Mouse (Mus musculus) kidney, embryonic 14.5 days (tissue): ENCODE results near the gene Mtmr12. TPM values are rescaled to one million over a fixed set of nuclear protein-coding genes. Genes with fewer than 3 reads are reported as not detected.
"Not testable (repeated sequence)": the region's sequence is repeated elsewhere in the genome, so short reads cannot be mapped to it uniquely, and the experiment has no call there.

Experiments used
- ATAC-seq: fragments of 200-750 bp; cut with Nextera tagmentation; 2 replicates; pipeline ENCODE4 v1.8.0; 2017; ENCODE audit warnings: moderate number of reproducible peaks, mild to moderate bottlenecking, moderate TSS enrichment, moderate library complexity; ENCODE audit not compliant: low FRiP score, low TSS enrichment
- H3K27ac ChIP-seq: fragments of 300-500 bp; sonication (generic); 2 replicates; pipeline ENCODE4 v1.5.1; 2014; ENCODE audit warnings: low read depth, mild to moderate bottlenecking, low read length, moderate library complexity, mixed read lengths
- H3K27me3 ChIP-seq: fragments of 300-500 bp; sonication (generic); 2 replicates; pipeline ENCODE4 v1.6.1; 2014; ENCODE audit warnings: mild to moderate bottlenecking, low read length; ENCODE audit not compliant: control insufficient read depth, insufficient read depth
- H3K36me3 ChIP-seq: fragments of 300-500 bp; sonication (generic); 2 replicates; pipeline ENCODE4 v1.6.1; 2014; ENCODE audit warnings: low read length, mixed read lengths; ENCODE audit not compliant: control insufficient read depth, insufficient read depth
- H3K4me1 ChIP-seq: fragments of 300-500 bp; sonication (generic); 2 replicates; pipeline ENCODE4 v1.6.1; 2014; ENCODE audit warnings: low read length, mixed read lengths; ENCODE audit not compliant: control insufficient read depth, insufficient read depth
- H3K4me2 ChIP-seq: fragments of 300-500 bp; sonication (generic); replicated peaks from 2 replicates; pipeline ENCODE4 v1.6.1; 2014; ENCODE audit warnings: low read depth, mild to moderate bottlenecking, low read length
- H3K4me3 ChIP-seq: fragments of 300-500 bp; sonication (generic); 2 replicates; pipeline ENCODE4 v1.5.1; 2014; ENCODE audit warnings: mild to moderate bottlenecking, low read length
- H3K9ac ChIP-seq: fragments of 300-500 bp; sonication (generic); 2 replicates; pipeline ENCODE4 v1.6.1; 2014; ENCODE audit warnings: low read depth, mild to moderate bottlenecking, low read length, moderate library complexity
- H3K9me3 ChIP-seq: fragments of 300-500 bp; sonication (generic); 2 replicates; pipeline ENCODE4 v1.6.1; 2016; ENCODE audit warnings: low read length; ENCODE audit not compliant: control insufficient read depth
- WGBS: fragments of 180-500 bp; shearing (Covaris S2); extraction: QIAGEN DNeasy Blood & Tissue Kit; methylation state at CpG from one replicate; pipeline ENCODE4 v1.1.7; 2014; 5-methylcytosine and 5-hydroxymethylcytosine counted together
- polyA plus RNA-seq: library from polyadenylated mRNA; unstranded; fragments of >200 nt; fragmentation: Nextera tagmentation; extraction: Ambion mirVana; gene quantifications from 2 replicates; pipeline ENCODE4 v1.2.1, GENCODE M21; 2014

The Mtmr12 gene
- polyA plus RNA-seq, 1 experiment from 2014 or later, result 25.4 TPM

DNA sequence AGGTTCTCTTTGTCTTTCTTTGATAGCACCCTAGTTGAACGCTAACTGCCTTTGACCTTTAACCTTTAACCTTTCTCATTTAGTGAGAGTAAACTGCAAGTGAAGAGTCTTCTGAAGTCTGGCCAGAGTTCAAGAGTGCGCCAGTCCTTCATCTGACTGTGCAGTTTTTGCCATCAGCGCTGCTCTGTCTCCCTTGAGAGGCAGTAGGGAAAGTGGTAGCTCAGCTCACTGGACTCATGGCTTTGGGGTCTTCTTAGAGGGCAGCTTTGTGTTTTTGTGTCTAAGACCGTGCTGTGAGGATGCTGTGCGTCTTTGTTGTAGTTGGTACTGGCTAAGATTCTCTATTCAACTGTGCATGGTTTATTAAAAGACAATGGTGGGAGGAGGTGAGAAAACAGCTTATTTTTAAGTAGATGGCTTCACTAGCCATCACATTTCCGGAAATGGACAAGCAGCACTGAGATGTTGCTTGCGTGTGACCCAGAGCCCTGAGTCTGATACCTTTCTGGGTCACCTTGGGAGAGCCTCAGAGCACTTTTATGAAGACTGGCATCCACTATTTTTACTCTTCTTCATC, 1.9 kb downstream of the Mtmr12 start:
- no peaks in the 10 kb centered on the region for H3K27me3 ChIP-seq
- no peak overlapping the region for H3K9ac ChIP-seq
- H3K9me3 ChIP-seq, result no peaks in the 10 kb centered on the region
- peak overlapping the region; percentile 65; the same call in 1 of the 2 replicates for H3K4me2 ChIP-seq
- H3K27ac ChIP-seq, result no peak overlapping the region
- peaks cover 26% of the 10 kb centered on the region for H3K4me1 ChIP-seq
- H3K36me3 ChIP-seq, result no peaks in the 10 kb centered on the region
- WGBS, result 71% methylated on average over 7 of the region's 7 CpGs
- H3K4me3 ChIP-seq, result peak overlapping the region; percentile 92; the same call in 1 of the 2 replicates
- no peak for ATAC-seq

DNA sequence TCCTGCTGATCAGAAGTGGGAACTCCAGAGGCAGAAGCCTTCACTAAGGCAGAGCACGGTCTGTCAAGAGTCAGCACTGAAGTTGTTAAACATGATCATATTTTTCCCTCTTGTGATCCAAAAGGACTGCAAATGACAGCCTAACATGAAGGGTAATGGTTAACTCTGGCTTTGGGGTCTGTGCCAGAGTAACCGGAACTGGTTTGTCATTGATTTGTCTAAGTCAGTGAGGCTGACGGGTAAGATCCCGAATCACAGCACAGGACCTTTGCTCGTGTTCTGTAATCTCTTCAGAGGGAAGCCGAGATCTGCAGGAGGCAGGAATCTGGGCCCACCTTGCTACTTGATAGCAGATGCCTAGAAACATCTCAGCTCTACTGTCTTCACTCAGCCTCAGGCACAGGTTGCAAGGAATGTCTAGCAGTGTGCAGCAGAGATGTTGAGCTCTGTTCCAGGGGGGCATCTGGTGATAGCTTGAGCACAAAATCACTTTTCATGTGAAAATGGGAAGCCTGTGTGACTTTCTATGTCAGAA, 2.8 kb downstream of the Mtmr12 start:
- no peaks in the 10 kb centered on the region for H3K36me3 ChIP-seq
- no peaks in the 10 kb centered on the region for H3K9me3 ChIP-seq
- no peak overlapping the region for H3K4me3 ChIP-seq
- H3K9ac ChIP-seq, result no peak overlapping the region
- peaks cover 26% of the 10 kb centered on the region for H3K4me1 ChIP-seq
- WGBS, result 58% methylated on average over 6 of the region's 6 CpGs
- no peaks in the 10 kb centered on the region for H3K27me3 ChIP-seq
- H3K27ac ChIP-seq, result no peak overlapping the region; the same call in 1 of the 2 replicates
- ATAC-seq, result no peak
- H3K4me2 ChIP-seq, result no peak overlapping the region

DNA sequence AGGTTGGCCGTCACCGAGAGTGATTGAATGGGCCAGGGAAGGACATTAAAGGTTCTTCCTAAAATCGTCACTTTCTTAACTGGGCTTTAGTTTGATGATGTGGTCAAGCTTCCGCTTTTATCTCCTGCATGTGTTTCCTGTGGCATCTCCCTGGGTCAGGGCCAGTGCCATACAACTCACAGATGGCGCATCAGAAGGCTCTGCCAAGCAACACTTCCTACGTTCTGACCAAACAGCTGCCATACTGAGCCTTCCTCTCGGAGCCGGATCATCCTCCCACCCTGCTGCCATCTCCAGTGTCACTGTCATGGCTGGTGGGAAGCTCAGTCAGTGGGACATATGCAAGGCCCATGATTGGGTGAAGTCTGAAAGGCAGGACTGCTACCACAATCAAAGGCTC, 6.7 kb downstream of the Mtmr12 start:
- H3K27me3 ChIP-seq, result no peaks in the 10 kb centered on the region
- H3K9me3 ChIP-seq, result no peaks in the 10 kb centered on the region
- no peak overlapping the region for H3K27ac ChIP-seq
- H3K4me2 ChIP-seq, result no peak overlapping the region
- no peak for ATAC-seq
- peaks cover 17% of the 10 kb centered on the region for H3K4me1 ChIP-seq
- H3K36me3 ChIP-seq, result no peaks in the 10 kb centered on the region
- no peak overlapping the region for H3K4me3 ChIP-seq
- no peak overlapping the region for H3K9ac ChIP-seq
- WGBS, result 72% methylated on average over 8 of the region's 8 CpGs

DNA sequence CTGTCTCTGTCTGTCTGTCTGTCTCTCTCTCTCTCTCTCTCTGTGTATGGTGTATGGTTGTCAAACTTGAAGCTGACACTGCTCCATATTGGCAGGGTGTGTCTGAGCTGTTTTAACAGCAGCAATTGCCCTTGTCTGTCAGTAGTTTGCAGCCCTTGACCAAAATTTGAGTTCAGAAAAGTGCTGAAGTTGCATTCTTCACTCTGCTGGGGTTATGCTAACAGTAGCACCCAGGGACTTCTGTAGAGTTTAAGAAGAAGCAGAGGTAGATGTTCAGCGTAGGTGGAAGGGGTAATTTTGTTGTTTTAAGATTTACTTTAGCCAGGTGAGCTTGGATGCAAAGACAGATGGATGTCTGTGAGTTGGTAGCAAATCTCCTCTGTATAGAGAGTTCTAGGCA, 7.4 kb downstream of the Mtmr12 start:
- Histone ChIP-seq H3K27me3 (no peaks in the 10 kb centered on the region), H3K4me1 (peaks cover 10% of the 10 kb centered on the region), H3K27ac (no peak overlapping the region), H3K4me2 (no peak overlapping the region), H3K4me3 (no peak overlapping the region), H3K9me3 (no peaks in the 10 kb centered on the region), H3K36me3 (no peaks in the 10 kb centered on the region), H3K9ac (no peak overlapping the region)
- 77% methylated on average over 1 of the region's 1 CpGs for WGBS
- ATAC-seq, result no peak

DNA sequence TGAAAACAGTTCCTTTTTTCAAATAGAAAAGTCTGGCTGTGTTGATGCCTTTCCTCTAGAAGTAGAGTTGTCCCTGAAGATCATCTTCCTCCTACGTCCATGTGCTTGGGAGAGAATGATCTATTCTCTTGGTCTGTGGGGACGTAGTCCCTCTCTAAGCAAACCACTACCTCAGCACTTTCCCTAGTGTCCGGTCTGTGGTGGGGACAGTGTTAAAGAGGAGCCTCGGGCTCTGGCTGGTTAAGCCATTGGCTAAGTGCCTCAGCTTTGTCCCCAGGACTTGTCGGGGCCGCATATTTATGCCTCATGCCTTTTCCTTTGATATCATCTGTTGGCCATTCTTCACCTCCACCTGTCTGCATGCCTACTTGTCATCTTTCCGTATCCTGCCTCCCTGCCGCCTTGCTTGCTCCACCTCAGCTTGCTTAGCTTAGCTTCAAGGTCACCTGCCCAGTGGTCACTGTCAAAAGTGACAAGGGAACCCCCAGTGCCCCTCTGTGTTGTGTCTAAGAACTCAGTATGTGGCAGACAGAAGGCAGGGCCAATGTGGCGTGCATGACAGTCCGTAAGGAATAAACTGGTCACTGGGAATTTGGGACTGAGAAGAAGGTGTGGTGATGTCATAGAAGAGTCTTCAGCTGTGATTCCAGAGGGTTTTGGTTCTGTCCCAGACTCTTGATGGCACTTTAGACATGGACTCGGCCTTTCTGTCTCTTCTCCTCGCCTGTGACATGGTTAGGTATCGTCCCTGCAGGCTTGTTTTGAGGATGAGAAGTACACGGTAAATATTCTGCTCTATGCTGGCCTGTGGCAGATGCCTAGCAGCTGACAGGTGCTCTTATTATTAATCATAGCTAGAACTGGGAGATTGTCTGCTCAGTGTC, 9.9 kb downstream of the Mtmr12 start:
- H3K27me3 ChIP-seq, result no peaks in the 10 kb centered on the region
- no peak overlapping the region for H3K27ac ChIP-seq
- H3K4me1 ChIP-seq, result no peaks in the 10 kb centered on the region
- 86% methylated on average over 14 of the region's 14 CpGs for WGBS
- H3K36me3 ChIP-seq, result no peaks in the 10 kb centered on the region
- no peak overlapping the region for H3K9ac ChIP-seq
- no peak overlapping the region for H3K4me2 ChIP-seq
- H3K4me3 ChIP-seq, result no peak overlapping the region
- ATAC-seq, result no peak
- H3K9me3 ChIP-seq, result no peaks in the 10 kb centered on the region

DNA sequence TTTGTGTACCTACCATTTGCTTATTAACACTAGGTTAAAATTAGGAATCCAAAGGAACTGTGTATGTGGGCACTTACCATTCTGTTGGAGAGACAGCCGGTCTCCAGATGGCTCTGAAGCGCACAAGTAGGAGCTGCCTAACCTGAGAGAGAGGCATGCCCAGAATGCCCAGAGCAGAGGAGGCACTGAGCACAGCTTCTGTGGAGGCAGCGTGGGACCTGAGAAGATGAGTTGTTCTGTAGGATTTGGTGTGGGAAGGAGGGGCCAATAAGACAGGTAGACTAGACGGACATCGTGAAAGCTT, 10.5 kb downstream of the Mtmr12 start:
- H3K27me3 ChIP-seq, result no peaks in the 10 kb centered on the region
- H3K36me3 ChIP-seq, result no peaks in the 10 kb centered on the region
- H3K4me3 ChIP-seq, result no peak overlapping the region
- H3K4me1 ChIP-seq, result no peaks in the 10 kb centered on the region
- H3K9ac ChIP-seq, result no peak overlapping the region
- no peaks in the 10 kb centered on the region for H3K9me3 ChIP-seq
- H3K27ac ChIP-seq, result no peak overlapping the region
- no peak overlapping the region for H3K4me2 ChIP-seq
- ATAC-seq, result no peak
- 93% methylated on average over 5 of the region's 5 CpGs for WGBS

DNA sequence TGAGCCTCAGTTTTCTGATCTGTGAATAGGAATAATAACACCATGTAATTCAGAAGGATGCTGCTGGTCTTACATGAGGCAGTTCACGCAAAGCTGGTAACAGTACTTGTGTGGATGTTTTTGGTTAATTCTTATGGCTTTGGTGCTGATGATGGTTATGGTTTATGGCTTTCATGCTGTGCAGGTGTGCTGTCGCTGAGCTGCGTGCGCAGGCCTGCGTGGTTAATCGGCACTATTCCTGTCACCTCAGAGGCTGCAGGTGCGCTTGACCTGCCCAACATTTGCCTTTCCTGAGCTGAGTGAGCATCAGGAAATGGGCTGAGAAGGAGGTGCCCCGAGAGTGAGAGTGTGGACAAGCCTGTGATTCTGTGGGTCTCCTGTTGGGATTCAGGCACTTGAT, 11.3 kb downstream of the Mtmr12 start:
- 0 out of 2 replicates have a peak, but pooled peaks cover 1% of the 10 kb centered on the region for H3K4me1 ChIP-seq
- H3K9me3 ChIP-seq, result no peaks in the 10 kb centered on the region
- 93% methylated on average over 8 of the region's 8 CpGs for WGBS
- no peak overlapping the region for H3K27ac ChIP-seq
- H3K36me3 ChIP-seq, result no peaks in the 10 kb centered on the region
- H3K4me2 ChIP-seq, result no peak overlapping the region
- no peak for ATAC-seq
- H3K9ac ChIP-seq, result no peak overlapping the region
- no peak overlapping the region for H3K4me3 ChIP-seq
- H3K27me3 ChIP-seq, result no peaks in the 10 kb centered on the region

DNA sequence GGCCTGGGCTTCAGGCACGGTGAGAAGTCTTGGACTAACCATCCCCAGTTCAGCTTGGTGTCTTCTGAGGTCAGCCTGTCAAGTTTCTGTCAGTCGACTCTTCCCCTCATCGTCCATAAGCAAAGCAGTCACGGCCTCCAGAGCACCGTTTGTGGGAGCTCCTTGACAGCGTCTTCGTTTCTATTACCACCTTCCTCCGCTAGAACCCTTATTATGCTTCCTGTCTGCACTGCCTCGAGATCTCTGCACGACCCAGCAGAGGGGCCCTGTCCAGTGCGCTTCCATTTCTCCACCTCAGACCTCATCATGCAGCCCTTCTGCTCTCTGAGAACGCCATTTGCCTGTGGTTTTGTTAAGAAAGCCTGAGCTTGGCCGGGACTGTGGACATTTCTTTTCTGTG, 12.0 kb downstream of the Mtmr12 start:
- H3K4me1 ChIP-seq, result peaks cover 4% of the 10 kb centered on the region; the same call in 1 of the 2 replicates
- ATAC-seq, result no peak
- no peak overlapping the region for H3K9ac ChIP-seq
- H3K9me3 ChIP-seq, result no peaks in the 10 kb centered on the region
- no peak overlapping the region for H3K27ac ChIP-seq
- H3K4me2 ChIP-seq, result no peak overlapping the region
- H3K27me3 ChIP-seq, result no peaks in the 10 kb centered on the region
- 71% methylated on average over 13 of the region's 13 CpGs for WGBS
- H3K36me3 ChIP-seq, result no peaks in the 10 kb centered on the region
- no peak overlapping the region for H3K4me3 ChIP-seq

DNA sequence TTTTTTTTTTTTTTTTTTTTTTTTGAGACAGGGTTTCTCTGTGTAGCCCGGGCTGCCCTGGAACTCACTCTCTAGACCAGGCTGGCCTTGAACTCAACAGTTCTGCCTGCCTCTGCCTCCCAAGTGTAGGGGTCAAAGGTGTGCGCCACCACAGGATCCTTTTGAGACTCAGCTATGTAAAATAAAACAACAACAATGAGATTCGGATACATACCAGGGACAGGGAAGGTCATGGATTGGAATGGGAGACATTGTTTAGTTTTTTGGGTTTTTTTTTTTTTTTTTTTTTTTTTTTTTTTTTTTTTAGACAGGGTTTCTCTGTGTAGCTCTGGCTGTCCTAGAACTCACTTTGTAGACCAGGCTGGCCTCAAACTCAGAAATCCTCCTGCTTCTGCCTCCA, 12.5 kb downstream of the Mtmr12 start:
- H3K4me1 ChIP-seq, H3K36me3 ChIP-seq, H3K27me3 ChIP-seq, ATAC-seq, H3K9me3 ChIP-seq, H3K9ac ChIP-seq, H3K4me3 ChIP-seq, H3K4me2 ChIP-seq, H3K27ac ChIP-seq: not testable (repeated sequence)
- 93% methylated on average over 3 of the region's 3 CpGs for WGBS
